Mouse (Mus musculus): ENCODE data around the gene Rxra. TPM values are rescaled to one million over a fixed set of nuclear protein-coding genes. Genes with fewer than 3 reads are reported as not detected.

Rxra gene
- total RNA-seq, 2 experiments from 2014 or later: 70.1 to 81.3 TPM

DNA sequence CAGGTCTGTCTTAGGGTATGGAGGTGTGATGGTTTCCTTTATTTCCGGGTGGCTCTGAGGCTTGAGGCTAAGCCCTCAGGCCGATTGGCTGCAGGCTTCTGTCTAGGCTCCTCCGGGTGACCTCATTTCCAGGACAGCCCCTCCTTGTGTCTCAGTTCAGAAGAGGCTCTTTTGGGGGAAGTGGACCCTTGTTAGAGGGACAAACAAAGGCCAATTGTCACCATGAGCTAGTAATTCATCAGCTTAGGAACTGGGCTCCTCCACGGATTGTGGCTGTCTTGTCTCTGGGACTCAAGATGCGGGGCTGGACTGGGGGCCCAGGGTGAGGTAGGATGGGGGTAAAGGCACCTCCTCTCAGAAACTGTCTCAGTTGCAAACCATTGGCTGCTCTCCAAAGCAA lies 5.5 kb upstream of the Rxra start:
- no peak for DNase-seq

- peak; percentile 69 for DNase-seq
Measured at GRCm38 (mm10) chr2:27671633-27672091, 4.6 kb upstream of the Rxra start.

DNA sequence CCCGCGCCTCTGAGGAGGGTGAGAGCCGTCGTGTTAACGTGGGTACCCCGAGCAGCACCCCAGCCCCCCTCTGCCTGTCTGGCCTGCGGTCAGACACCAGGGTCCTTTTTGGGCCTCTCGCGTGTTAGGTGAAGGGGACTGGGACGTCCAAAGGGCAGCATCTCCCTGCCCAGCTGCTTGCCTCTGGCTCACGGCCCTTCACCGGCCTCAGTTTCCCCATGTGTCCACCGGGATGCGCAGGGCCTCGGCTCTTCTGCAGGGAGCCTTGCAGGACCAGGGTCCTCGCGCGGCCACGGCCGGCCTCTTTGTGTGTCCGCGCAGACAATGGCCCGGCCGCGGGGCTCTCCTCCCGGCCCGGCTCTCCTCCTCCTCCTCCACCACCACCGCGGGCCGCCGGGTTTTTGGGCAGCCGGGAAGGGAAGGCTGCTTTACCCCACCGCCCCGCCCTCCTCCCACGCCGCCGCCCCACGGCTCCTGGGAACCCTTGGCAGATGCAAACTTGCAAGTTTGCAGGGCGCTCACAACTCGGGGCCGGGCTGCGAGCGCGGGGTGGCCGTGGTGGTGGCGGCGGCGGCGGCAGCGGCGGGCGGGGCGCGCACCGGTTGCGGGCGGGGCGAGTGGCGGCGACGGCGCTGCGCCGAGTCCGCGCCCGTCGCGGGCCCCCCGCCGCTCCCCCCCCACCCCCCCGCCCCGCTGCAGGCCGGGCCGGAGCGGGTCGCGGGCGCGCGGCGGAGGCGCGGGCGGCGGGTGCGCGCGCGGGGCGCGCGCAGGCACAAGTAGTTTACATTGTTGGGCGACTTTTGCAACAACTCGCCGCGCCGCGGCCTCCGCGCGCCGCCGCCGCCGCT lies 462 bp downstream of the Rxra start:
- DNase-seq: peak; percentile 84

DNA sequence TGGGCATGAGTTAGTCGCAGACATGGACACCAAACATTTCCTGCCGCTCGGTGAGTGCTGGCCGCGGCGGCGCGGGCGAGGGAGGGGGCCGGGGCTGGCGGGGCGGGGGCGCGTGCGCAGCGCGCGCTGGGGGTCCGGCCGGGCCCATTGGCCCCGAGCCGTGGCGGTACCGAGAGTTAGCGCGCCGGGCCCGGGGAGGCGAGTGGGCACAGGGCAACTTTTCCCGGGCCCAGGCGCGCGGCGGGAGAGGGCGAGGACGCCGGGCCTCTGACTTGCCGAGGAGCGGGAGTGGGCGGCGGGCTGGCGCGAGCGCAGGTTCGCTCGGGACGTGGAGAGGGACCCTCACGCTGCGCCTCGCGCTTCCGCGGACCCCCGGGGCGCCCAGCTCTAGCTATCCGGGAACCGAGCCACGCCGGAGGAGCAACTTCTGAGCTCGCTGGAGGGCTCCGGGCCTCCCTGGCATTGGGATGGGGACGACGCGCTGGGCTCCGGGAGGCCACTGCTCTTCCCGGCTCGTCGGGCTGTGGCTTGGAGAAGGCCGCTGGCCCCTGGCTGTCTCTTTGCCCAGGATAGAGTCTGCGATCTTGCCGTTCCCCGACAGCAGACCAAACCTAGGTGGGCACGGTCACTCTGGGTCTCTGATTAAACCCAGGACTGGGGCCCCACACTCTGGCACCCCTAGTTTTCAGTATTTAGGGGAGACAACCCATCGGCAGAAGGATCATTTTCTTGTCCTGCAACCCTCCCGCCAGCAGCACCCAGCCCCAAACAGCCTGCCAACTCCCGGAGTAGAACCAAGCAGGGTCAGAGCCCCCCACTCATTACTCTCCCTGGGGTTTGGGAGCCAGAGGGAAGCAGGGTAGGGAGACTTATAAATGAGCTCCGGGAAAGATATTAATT lies 1.4 kb downstream of the Rxra start:
- DNase-seq: peak; percentile 63

GRCm38 (mm10) chr2:27678331-27678730 lies 2.1 kb downstream of the Rxra start:
- DNase-seq: no peak

DNA sequence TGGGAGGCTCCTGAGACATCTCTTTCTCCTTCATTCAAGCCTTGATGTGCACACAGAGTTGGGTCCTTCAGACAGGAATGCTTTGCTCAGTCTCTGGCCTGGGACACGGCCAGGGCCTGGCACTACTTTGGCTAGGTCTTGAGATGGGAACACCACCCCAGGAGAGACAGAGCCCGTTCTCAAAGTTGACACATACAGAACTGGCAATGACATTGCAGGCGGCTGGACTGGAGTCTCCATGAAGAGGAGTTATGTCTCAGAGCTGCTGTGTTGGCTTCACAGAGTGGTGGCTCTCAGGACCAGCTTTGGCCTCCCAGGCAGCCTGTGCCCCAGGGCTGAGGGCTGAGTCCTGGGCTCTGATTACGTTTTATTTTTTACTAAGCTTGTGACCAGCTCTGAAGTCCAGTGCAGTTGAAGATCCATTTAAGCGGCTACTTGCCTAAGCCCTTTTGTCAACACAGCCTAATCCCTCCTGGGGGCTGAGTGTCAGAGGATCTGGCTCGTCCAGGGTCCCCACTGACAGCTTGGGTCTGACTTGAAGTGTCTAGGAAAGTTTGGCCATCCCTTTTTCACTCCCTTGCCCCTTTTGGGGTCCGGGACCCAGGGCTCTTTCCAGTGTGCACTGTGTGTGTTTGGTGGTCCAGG lies 2.7 kb downstream of the Rxra start:
- DNase-seq: peak; percentile 45

- DNase-seq: peak; percentile 63
Measured at GRCm38 (mm10) chr2:27679621-27680025, 3.4 kb downstream of the Rxra start.

GRCm38 (mm10) chr2:27680058-27680457 lies 3.8 kb downstream of the Rxra start:
- peak; percentile 67 for DNase-seq

DNA sequence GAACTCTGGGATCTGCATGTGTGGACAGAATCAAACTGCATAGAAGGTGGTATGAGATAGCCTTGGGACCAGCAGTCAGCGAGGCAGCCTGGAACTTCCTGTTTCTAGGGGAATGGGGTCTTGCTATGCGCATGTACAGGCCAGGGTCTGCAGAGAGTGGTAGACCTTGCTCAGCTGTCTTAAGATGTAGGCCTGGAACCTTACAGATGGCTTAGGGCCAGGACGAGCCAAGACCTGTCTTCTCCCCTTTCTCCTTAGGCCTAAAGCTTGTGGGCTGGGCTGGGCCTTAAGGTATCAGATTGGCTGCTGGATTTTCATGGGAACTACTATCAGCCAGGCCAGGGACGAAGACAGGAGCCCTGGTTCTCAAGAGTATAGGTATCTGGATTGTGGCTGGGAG lies 4.4 kb downstream of the Rxra start:
- DNase-seq: no peak

- DNase-seq: no peak
Measured at GRCm38 (mm10) chr2:27681426-27681825, 5.2 kb downstream of the Rxra start.

DNA sequence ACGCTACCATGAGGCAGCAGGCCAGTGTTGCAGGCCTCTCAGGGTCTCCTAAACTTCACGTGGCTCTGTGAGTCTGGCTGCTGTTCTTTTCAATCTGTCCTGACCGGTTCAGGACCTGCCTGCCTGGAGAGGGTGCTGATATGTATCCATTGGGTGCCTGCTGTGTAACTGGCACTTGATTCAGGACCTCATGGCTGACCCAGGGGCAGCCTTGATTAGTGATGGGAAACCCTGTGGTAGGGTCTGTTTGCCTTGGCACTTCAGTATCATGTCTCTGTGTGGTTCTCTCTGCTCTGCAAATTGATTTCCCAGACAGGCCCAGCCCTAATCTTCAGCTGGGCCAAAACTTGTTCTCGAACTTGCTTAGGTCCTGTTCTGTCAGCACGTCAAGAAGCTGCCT lies 5.9 kb downstream of the Rxra start:
- DNase-seq: no peak

GRCm38 (mm10) chr2:27684017-27684657 lies 7.9 kb downstream of the Rxra start:
- no peak for DNase-seq

GRCm38 (mm10) chr2:27685917-27686316 lies 9.7 kb downstream of the Rxra start:
- DNase-seq: no peak

DNA sequence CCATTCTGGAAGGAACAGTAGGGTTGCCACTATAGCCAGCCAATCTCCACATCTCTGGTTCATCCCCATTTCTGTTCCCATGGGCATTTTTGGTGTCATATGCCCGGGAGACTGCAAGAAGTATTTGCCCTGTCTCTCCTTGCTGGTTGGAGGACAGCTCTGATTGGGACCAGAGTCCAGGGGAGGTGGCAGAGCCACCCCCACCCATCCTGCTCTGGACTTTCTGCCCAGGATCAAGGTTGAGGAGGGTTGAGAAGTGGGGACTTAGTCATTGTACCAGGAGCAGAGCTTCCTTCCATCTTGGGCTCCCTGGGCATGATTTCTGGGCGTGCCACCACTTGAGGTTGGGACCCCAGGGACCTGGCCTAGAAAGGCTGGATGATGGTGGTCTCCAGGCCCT lies 10.1 kb downstream of the Rxra start:
- DNase-seq: no peak

GRCm38 (mm10) chr2:27687041-27687440 lies 10.8 kb downstream of the Rxra start:
- no peak for DNase-seq

DNA sequence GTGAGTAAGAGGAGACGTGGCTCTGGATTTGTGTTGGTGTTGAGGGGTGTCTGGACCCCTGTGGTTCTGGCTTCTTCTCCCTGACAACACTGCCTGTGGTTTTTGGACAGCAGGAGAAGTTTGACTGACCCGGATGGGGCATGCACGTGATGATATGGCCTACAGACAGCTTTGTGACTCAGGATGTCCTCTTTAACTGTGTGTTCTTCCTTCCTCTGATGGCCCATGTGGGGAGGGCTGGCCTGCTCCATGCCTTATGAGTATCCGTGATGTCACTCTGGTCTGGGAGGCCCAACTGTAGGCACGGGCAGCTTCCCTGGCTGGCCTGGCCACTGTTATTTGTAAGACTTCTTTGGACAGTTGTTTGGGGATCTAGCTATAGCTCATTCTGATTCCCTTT lies 11.7 kb downstream of the Rxra start:
- DNase-seq: no peak

GRCm38 (mm10) chr2:27690714-27691113 lies 14.5 kb downstream of the Rxra start:
- no peak for DNase-seq

DNA sequence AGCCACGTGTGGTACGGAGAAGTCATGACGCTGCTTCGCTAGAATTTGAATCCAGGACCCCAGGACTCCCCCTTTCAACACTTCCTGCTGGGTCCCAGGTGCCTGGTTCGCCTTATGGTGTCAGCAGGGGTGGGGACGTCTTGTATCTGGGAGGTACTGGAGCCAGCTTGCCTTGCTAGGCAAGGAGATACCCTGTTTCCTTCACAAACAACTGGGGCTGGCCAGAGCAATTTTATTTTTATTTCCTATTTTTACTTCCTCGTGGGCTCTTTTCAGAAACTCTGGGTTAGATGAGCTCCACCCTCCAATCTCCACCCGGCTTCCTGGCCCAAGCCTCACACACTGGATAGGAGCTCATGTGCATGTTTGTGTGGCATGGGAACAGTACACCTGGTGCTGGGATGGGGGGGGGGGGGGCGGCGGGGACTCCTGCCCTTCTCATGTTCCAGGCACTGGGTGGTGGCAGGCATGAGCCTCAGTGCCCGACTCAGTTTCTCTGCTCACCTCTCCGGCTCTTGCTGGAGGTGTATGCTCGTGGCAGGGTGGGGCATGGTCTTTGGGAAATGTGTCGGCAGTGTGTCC lies 15.0 kb downstream of the Rxra start:
- no peak for DNase-seq

DNA sequence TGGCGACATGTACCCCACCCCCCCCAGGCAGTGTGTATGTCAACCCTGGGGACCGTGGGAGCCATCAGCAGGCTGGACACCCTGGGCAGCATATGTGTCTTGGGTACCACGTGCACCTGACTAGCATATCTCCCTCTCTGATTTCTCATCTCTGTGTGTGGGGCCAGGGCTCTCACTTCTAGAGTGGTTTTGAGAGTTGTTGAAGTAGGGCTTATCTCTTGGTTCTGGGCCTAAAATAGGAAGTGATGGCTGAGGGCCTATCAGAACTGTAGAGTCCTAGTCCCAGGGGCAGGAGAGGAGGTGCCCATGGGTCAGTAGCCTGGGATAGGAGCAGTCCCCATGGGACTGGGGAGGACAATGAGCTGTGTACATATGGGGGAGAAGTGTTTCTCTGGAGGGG lies 16.4 kb downstream of the Rxra start:
- no peak for DNase-seq

- DNase-seq: no peak
Measured at GRCm38 (mm10) chr2:27693684-27694083, 17.4 kb downstream of the Rxra start.

DNA sequence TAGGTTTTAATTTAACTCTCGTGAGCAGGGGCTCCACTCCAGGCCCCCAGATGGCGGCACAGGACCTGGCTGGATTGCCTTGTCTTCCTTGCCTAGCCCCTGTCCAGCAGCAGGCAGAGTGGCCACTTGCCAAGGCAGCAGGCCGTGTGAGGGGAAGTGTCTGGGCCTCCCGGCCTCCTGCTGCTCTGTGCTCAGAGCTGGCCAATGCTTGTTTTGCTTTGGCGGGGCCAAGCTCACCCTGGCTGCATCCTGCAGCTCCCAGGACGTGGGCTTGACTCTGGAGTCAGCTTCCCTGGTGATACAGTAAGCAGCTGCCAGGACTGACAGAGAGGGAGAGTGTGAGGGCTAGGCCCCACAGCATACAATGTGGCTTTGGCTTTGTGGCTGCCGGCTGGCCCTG lies 23.3 kb downstream of the Rxra start:
- peak; percentile 90 for DNase-seq

- DNase-seq: no peak
Measured at GRCm38 (mm10) chr2:27702283-27702682, 26.0 kb downstream of the Rxra start.

Measured in gastrocnemius, postnatal 25 days (tissue).